Mouse (Mus musculus) ES-Bruce4 (cell line): Measurements from ENCODE around the gene 2310034G01Rik.

ENCODE experiments used
- EP300 ChIP-seq: IDR thresholded peaks from 2 replicates; pipeline ENCODE4 v1.6.1; 2011; ENCODE audit warnings: low read depth, low read length; ENCODE audit not compliant: insufficient read depth
- POLR2A ChIP-seq: IDR thresholded peaks from one replicate; pipeline ENCODE4 v1.8.1; 2011; ENCODE audit warnings: low read length; ENCODE audit not compliant: insufficient read depth

DNA sequence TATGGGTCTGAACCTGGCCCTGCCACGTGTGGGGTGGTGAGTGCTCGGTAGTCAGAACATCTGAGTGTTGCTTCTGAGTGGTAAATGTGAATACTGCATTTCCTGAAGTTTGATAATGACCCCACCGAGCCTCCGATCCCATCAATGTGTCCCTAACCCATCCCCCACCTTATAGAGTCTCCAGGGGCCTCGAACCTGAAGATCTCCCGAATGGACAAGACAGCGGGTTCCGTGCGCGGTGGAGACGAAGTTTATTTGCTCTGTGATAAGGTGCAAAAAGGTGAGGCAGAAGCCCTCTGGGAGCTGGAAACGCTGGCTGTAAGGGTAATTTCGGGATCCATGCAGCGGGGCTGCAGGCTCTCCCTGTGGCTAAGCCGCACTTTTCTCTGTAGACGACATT, 42.3 kb downstream of the 2310034G01Rik start:
- TF ChIP-seq POLR2A (no peak), EP300 (no peak)
